Mouse (Mus musculus) myocyte (in vitro differentiated cells): ENCODE data around the gene Mettl14.

Source experiments
- CEBPB ChIP-seq: IDR thresholded peaks from 2 replicates; pipeline ENCODE4 v1.6.1; 2011; ENCODE audit warnings: mild to moderate bottlenecking, moderate library complexity; ENCODE audit not compliant: poor library complexity, insufficient read depth, severe bottlenecking
- E2F4 ChIP-seq: IDR thresholded peaks from one replicate; pipeline ENCODE4 v1.6.1; 2011; ENCODE audit warnings: mild to moderate bottlenecking, control low read depth, moderate library complexity; ENCODE audit not compliant: insufficient read depth
- MAX ChIP-seq: IDR thresholded peaks from one replicate; pipeline ENCODE4 v1.6.1; 2011; ENCODE audit warnings: low read depth, mild to moderate bottlenecking, control low read depth
- MYOD1 ChIP-seq, 3 experiments: IDR thresholded peaks; one replicate each; pipeline ENCODE4 v1.6.1; 2011; ENCODE audit warnings: control low read depth in 2 of 3, low read depth in 2 of 3, mild to moderate bottlenecking in 2 of 3, moderate library complexity in 1 of 3; ENCODE audit not compliant: insufficient read length in 2 of 3, control insufficient read depth in 1 of 3
- MYOG ChIP-seq, 3 experiments: IDR thresholded peaks; one replicate each; pipeline ENCODE4 v1.6.1; 2011; ENCODE audit warnings: control low read depth in 2 of 3, low read depth in 2 of 3, mild to moderate bottlenecking in 2 of 3; ENCODE audit not compliant: insufficient read length in 2 of 3, control insufficient read depth in 1 of 3, insufficient read depth in 1 of 3
- POLR2A ChIP-seq: IDR thresholded peaks from one replicate; pipeline ENCODE4 v1.6.1; 2011; ENCODE audit warnings: low read depth, mild to moderate bottlenecking, control low read depth, moderate library complexity; ENCODE audit not compliant: insufficient read length
- POLR2AphosphoS2 ChIP-seq: IDR thresholded peaks from one replicate; pipeline ENCODE4 v1.6.1; 2011; ENCODE audit warnings: low read depth, control low read depth; ENCODE audit not compliant: insufficient read length
- TCF12 ChIP-seq: IDR thresholded peaks from one replicate; pipeline ENCODE4 v1.6.1; 2011; ENCODE audit warnings: mild to moderate bottlenecking, control low read depth; ENCODE audit not compliant: poor library complexity, insufficient read depth, severe bottlenecking
- TCF3 ChIP-seq: IDR thresholded peaks from one replicate; pipeline ENCODE4 v1.6.1; 2011; ENCODE audit warnings: low read depth, control low read depth; ENCODE audit not compliant: insufficient read length
- USF1 ChIP-seq: IDR thresholded peaks from one replicate; pipeline ENCODE4 v1.6.1; 2011; ENCODE audit warnings: low read depth, mild to moderate bottlenecking, control low read depth, moderate library complexity

- TF ChIP-seq POLR2AphosphoS2: no peak
- TF ChIP-seq POLR2A: no peak
- no peak for TF ChIP-seq MAX
- no peak for TF ChIP-seq TCF3
- no peak for TF ChIP-seq CEBPB
- no peak for TF ChIP-seq USF1
- TF ChIP-seq E2F4: no peak
- TF ChIP-seq MYOG (IDR thresholded peaks at IDR 0.05; ENCODE audit: control insufficient read depth in 1 of 3, insufficient read depth in 1 of 3, insufficient read length in 2 of 3, low read depth in 2 of 3): no peak
- no peak for TF ChIP-seq TCF12
- TF ChIP-seq MYOD1 (IDR thresholded peaks at IDR 0.05; ENCODE audit: control insufficient read depth in 1 of 3, insufficient read length in 2 of 3, low read depth in 2 of 3): no peak
Observed at GRCm38 (mm10) chr3:123332330-123333054, 53.4 kb downstream of the Mettl14 start.
